Mouse (Mus musculus) kidney, embryonic 14.5 days (tissue): ENCODE data around the gene Myg1. TPM values are rescaled to one million over a fixed set of nuclear protein-coding genes. Genes with fewer than 3 reads are reported as not detected.

ENCODE experiments used
- ATAC-seq: fragments of 200-750 bp; cut with Nextera tagmentation; 2 replicates; pipeline ENCODE4 v1.8.0; 2017; ENCODE audit warnings: moderate number of reproducible peaks, mild to moderate bottlenecking, moderate TSS enrichment, moderate library complexity; ENCODE audit not compliant: low FRiP score, low TSS enrichment
- H3K27ac ChIP-seq: fragments of 300-500 bp; sonication (generic); 2 replicates; pipeline ENCODE4 v1.5.1; 2014; ENCODE audit warnings: low read depth, mild to moderate bottlenecking, low read length, moderate library complexity, mixed read lengths
- H3K27me3 ChIP-seq: fragments of 300-500 bp; sonication (generic); 2 replicates; pipeline ENCODE4 v1.6.1; 2014; ENCODE audit warnings: mild to moderate bottlenecking, low read length; ENCODE audit not compliant: control insufficient read depth, insufficient read depth
- H3K36me3 ChIP-seq: fragments of 300-500 bp; sonication (generic); 2 replicates; pipeline ENCODE4 v1.6.1; 2014; ENCODE audit warnings: low read length, mixed read lengths; ENCODE audit not compliant: control insufficient read depth, insufficient read depth
- H3K4me1 ChIP-seq: fragments of 300-500 bp; sonication (generic); 2 replicates; pipeline ENCODE4 v1.6.1; 2014; ENCODE audit warnings: low read length, mixed read lengths; ENCODE audit not compliant: control insufficient read depth, insufficient read depth
- H3K4me2 ChIP-seq: fragments of 300-500 bp; sonication (generic); replicated peaks from 2 replicates; pipeline ENCODE4 v1.6.1; 2014; ENCODE audit warnings: low read depth, mild to moderate bottlenecking, low read length
- H3K4me3 ChIP-seq: fragments of 300-500 bp; sonication (generic); 2 replicates; pipeline ENCODE4 v1.5.1; 2014; ENCODE audit warnings: mild to moderate bottlenecking, low read length
- H3K9ac ChIP-seq: fragments of 300-500 bp; sonication (generic); 2 replicates; pipeline ENCODE4 v1.6.1; 2014; ENCODE audit warnings: low read depth, mild to moderate bottlenecking, low read length, moderate library complexity
- H3K9me3 ChIP-seq: fragments of 300-500 bp; sonication (generic); 2 replicates; pipeline ENCODE4 v1.6.1; 2016; ENCODE audit warnings: low read length; ENCODE audit not compliant: control insufficient read depth
- WGBS: fragments of 180-500 bp; shearing (Covaris S2); extraction: QIAGEN DNeasy Blood & Tissue Kit; methylation state at CpG from one replicate; pipeline ENCODE4 v1.1.7; 2014; 5-methylcytosine and 5-hydroxymethylcytosine counted together
- polyA plus RNA-seq: library from polyadenylated mRNA; unstranded; fragments of >200 nt; fragmentation: Nextera tagmentation; extraction: Ambion mirVana; gene quantifications from 2 replicates; pipeline ENCODE4 v1.2.1, GENCODE M21; 2014

Myg1 gene
- polyA plus RNA-seq, 1 experiment from 2014 or later = 129 TPM

GRCm38 (mm10) chr15:102366238-102366637 lies 34.7 kb downstream of the Myg1 start:
- no peak for ATAC-seq
- H3K27me3 ChIP-seq = peaks cover 3% of the 10 kb centered on the region; the same call in 1 of the 2 replicates
- H3K4me2 ChIP-seq = peak overlapping the region; percentile 47
- no peaks in the 10 kb centered on the region for H3K9me3 ChIP-seq
- peak overlapping the region; percentile 26 for H3K4me3 ChIP-seq
- H3K9ac ChIP-seq = peak overlapping the region; percentile 50; the same call in 1 of the 2 replicates
- WGBS = 5% methylated on average over 7 of the region's 7 CpGs
- H3K4me1 ChIP-seq = peaks cover 18% of the 10 kb centered on the region
- no peak overlapping the region for H3K27ac ChIP-seq
- no peaks in the 10 kb centered on the region for H3K36me3 ChIP-seq

- peaks cover 19% of the 10 kb centered on the region for H3K4me1 ChIP-seq
- ATAC-seq = no peak
- peaks cover 3% of the 10 kb centered on the region; the same call in 1 of the 2 replicates for H3K27me3 ChIP-seq
- no peaks in the 10 kb centered on the region for H3K36me3 ChIP-seq
- peak within 1 kb of the TSS; percentile 50; the same call in 1 of the 2 replicates for H3K9ac ChIP-seq
- H3K27ac ChIP-seq = no peak within 1 kb of the TSS
- peak within 1 kb of the TSS; percentile 47 for H3K4me2 ChIP-seq
- H3K4me3 ChIP-seq = peak within 1 kb of the TSS; percentile 26
- H3K9me3 ChIP-seq = no peaks in the 10 kb centered on the region
- 7% methylated on average over 15 of the region's 15 CpGs for WGBS
Measured at GRCm38 (mm10) chr15:102366733-102367344, 35.3 kb downstream of the Myg1 start, which contains the start of gene Sp7. Sp7 (minus strand) TSS chr15:102367182.

GRCm38 (mm10) chr15:102369972-102370371 lies 38.5 kb downstream of the Myg1 start:
- no peak for ATAC-seq
- Histone ChIP-seq H3K9me3 (no peaks in the 10 kb centered on the region), H3K36me3 (no peaks in the 10 kb centered on the region), H3K4me2 (no peak overlapping the region; the same call in 1 of the 2 replicates), H3K4me1 (peaks cover 11% of the 10 kb centered on the region), H3K27ac (no peak overlapping the region), H3K4me3 (no peak overlapping the region), H3K27me3 (peaks cover 3% of the 10 kb centered on the region; the same call in 1 of the 2 replicates), H3K9ac (no peak overlapping the region)
- WGBS = 14% methylated on average over 13 of the region's 13 CpGs

GRCm38 (mm10) chr15:102370727-102371126 lies 39.2 kb downstream of the Myg1 start:
- peak overlapping the region; percentile 35 for H3K4me2 ChIP-seq
- peak overlapping the region; percentile 42 for H3K9ac ChIP-seq
- WGBS = 7% methylated on average over 10 of the region's 10 CpGs
- H3K27ac ChIP-seq = no peak overlapping the region
- H3K4me1 ChIP-seq = peaks cover 11% of the 10 kb centered on the region
- ATAC-seq = peak; percentile 65
- H3K9me3 ChIP-seq = no peaks in the 10 kb centered on the region
- peak overlapping the region; percentile 9; the same call in 1 of the 2 replicates for H3K4me3 ChIP-seq
- no peaks in the 10 kb centered on the region for H3K36me3 ChIP-seq
- H3K27me3 ChIP-seq = peaks cover 3% of the 10 kb centered on the region; the same call in 1 of the 2 replicates

GRCm38 (mm10) chr15:102376453-102377162 lies 45.1 kb downstream of the Myg1 start:
- ATAC-seq = peak; percentile 86
- H3K4me2 ChIP-seq = peak overlapping the region; percentile 87
- no peaks in the 10 kb centered on the region for H3K27me3 ChIP-seq
- H3K36me3 ChIP-seq = no peaks in the 10 kb centered on the region
- H3K4me1 ChIP-seq = peaks cover 21% of the 10 kb centered on the region
- H3K4me3 ChIP-seq = peak overlapping the region; percentile 47
- no peaks in the 10 kb centered on the region for H3K9me3 ChIP-seq
- H3K27ac ChIP-seq = peak overlapping the region; percentile 76
- H3K9ac ChIP-seq = peak overlapping the region; percentile 67
- under 1% methylated on average over 42 of the region's 43 CpGs for WGBS

GRCm38 (mm10) chr15:102377163-102377543 lies 45.6 kb downstream of the Myg1 start:
- peak; percentile 73 for ATAC-seq
- H3K27me3 ChIP-seq = no peaks in the 10 kb centered on the region
- peak overlapping the region; percentile 87 for H3K4me2 ChIP-seq
- no peaks in the 10 kb centered on the region for H3K36me3 ChIP-seq
- H3K4me3 ChIP-seq = peak overlapping the region; percentile 47
- peak overlapping the region; percentile 76; the same call in 1 of the 2 replicates for H3K27ac ChIP-seq
- under 1% methylated on average over 7 of the region's 7 CpGs for WGBS
- peaks cover 24% of the 10 kb centered on the region for H3K4me1 ChIP-seq
- H3K9ac ChIP-seq = peak overlapping the region; percentile 67
- H3K9me3 ChIP-seq = no peaks in the 10 kb centered on the region

GRCm38 (mm10) chr15:102377810-102378262 lies 46.3 kb downstream of the Myg1 start:
- H3K27ac ChIP-seq = peak overlapping the region; percentile 68
- H3K4me2 ChIP-seq = peak overlapping the region; percentile 87
- H3K4me1 ChIP-seq = peaks cover 24% of the 10 kb centered on the region
- no peak overlapping the region for H3K4me3 ChIP-seq
- H3K36me3 ChIP-seq = no peaks in the 10 kb centered on the region
- peak; percentile 33; the same call in 1 of the 2 replicates for ATAC-seq
- WGBS = 7% methylated on average over 10 of the region's 10 CpGs
- no peaks in the 10 kb centered on the region for H3K27me3 ChIP-seq
- peak overlapping the region; percentile 23; the same call in 1 of the 2 replicates for H3K9ac ChIP-seq
- no peaks in the 10 kb centered on the region for H3K9me3 ChIP-seq

- peak; percentile 54 for ATAC-seq
- no peaks in the 10 kb centered on the region for H3K9me3 ChIP-seq
Measured at GRCm38 (mm10) chr15:102381575-102381974, 50.1 kb downstream of the Myg1 start.

GRCm38 (mm10) chr15:102383671-102384070 lies 52.2 kb downstream of the Myg1 start:
- no peak for ATAC-seq
- Histone ChIP-seq H3K27me3 (no peaks in the 10 kb centered on the region), H3K4me3 (no peak overlapping the region), H3K9me3 (no peaks in the 10 kb centered on the region), H3K27ac (no peak overlapping the region), H3K9ac (no peak overlapping the region), H3K36me3 (no peaks in the 10 kb centered on the region), H3K4me2 (no peak overlapping the region), H3K4me1 (0 out of 2 replicates have a peak, but pooled peaks cover 5% of the 10 kb centered on the region)
- 68% methylated on average over 6 of the region's 6 CpGs for WGBS

More at GRCm38 (mm10) chr15:102381575-102381974, 50.1 kb downstream of the Myg1 start:
- peaks cover 17% of the 10 kb centered on the region for H3K4me1 ChIP-seq
- H3K27me3 ChIP-seq = no peaks in the 10 kb centered on the region
- H3K27ac ChIP-seq = no peak overlapping the region
- no peak overlapping the region for H3K4me2 ChIP-seq
- no peaks in the 10 kb centered on the region for H3K36me3 ChIP-seq
- no peak overlapping the region for H3K4me3 ChIP-seq
- H3K9ac ChIP-seq = no peak overlapping the region
- WGBS = 3% methylated on average over 7 of the region's 7 CpGs
